Mouse (Mus musculus): Measurements from ENCODE around the gene Ugt1a9.

GRCm38 (mm10) chr1:88264869-88265240 is 194.3 kb downstream of the Ugt1a9 start:
- TF ChIP-seq GATA1 (IDR thresholded peaks at IDR 0.05; ENCODE audit: low read length) (no peak), TAL1 (IDR thresholded peaks at IDR 0.05; ENCODE audit: low read length) (no peak)

All from erythroblast, embryonic 14.5 days (primary cell).